ENCODE assay signal across 17 mouse cellular contexts in the genomic region with DNA sequence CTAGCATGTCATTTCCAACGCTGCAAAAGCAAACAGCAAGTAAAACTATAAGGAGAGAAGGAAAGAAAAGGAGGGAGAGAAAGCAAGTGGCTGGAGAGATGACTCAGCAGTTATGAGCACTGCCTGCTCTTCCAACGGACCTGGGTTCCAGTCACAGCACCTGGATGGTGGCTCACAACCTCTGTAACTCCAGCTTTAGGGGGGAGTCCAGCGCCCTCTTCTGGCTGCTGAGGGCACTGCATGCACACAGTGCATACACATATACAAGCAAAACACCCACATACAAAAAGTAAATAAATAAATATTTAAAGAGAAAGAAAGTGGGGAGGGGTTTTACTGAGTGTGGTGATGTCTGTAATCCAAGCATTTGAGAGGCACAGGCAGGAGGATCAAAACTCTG. TPM values are rescaled to one million over a fixed set of nuclear protein-coding genes. Genes with fewer than 3 reads are reported as not detected.
DNase-seq lines count a peak whose midpoint lies in the region; ATAC-seq and TF ChIP-seq lines count a peak whose summit lies in the region.
"Had no signal": no experiment of that assay in that cellular context is flagged by ENCODE, and none has a peak within 500 bp of the region (broad histone marks: within the 10 kb centered on the region; RNA-seq: fewer than 3 reads in every experiment).

No protein-coding gene starts in this region.

- 69% methylated on average over 3 of the region's 3 CpGs for WGBS in heart, adult 2 months
- WGBS in heart, embryonic 11.5 days (ENCODE audit: insufficient replicate concordance): 72% methylated on average over 3 of the region's 3 CpGs
- WGBS in liver, postnatal 0 days (ENCODE audit: insufficient replicate concordance): 81% methylated on average over 3 of the region's 3 CpGs
- 64% methylated on average over 3 of the region's 3 CpGs for WGBS in liver, embryonic 11.5 days

- TF ChIP-seq EP300 in heart, adult 2 months (IDR thresholded peaks at IDR 0.05; ENCODE audit: insufficient read depth, low read depth, low read length): no peak
- TF ChIP-seq EP300 in liver, postnatal 0 days (IDR thresholded peaks at IDR 0.05; ENCODE audit: low read depth): no peak

- H3K9ac ChIP-seq in heart, adult 2 months (ENCODE audit: low read depth, low read length): no peak overlapping the region
- H3K9ac ChIP-seq in heart, embryonic 11.5 days (ENCODE audit: low read depth, low read length): no peak overlapping the region
- H3K9ac ChIP-seq in liver, postnatal 0 days (replicated peaks): no peak overlapping the region
- H3K9ac ChIP-seq in liver, embryonic 11.5 days (ENCODE audit: low read depth, low read length): no peak overlapping the region
- H3K9ac ChIP-seq: embryonic facial prominence, embryonic 15.5 days; forebrain, embryonic 13.5 days; hindbrain, embryonic 13.5 days; limb, embryonic 15.5 days had no signal

- no peaks in the 10 kb centered on the region for H3K36me3 ChIP-seq in heart, adult 2 months (ENCODE audit: control insufficient read depth, insufficient read depth, low read length)
- peaks cover 11% of the 10 kb centered on the region for H3K36me3 ChIP-seq in heart, embryonic 11.5 days (ENCODE audit: control insufficient read depth, insufficient read depth, low read length)
- peaks cover 8% of the 10 kb centered on the region; the same call in 1 of the 2 replicates for H3K36me3 ChIP-seq in liver, postnatal 0 days (replicated peaks; ENCODE audit: insufficient read depth, low read length)
- H3K36me3 ChIP-seq in liver, embryonic 11.5 days (ENCODE audit: control insufficient read depth, insufficient read depth, low read length): peaks cover 9% of the 10 kb centered on the region

- no peak overlapping the region for H3K27ac ChIP-seq in heart, adult 2 months
- no peak overlapping the region for H3K27ac ChIP-seq in heart, embryonic 11.5 days (ENCODE audit: low read depth, low read length)
- no peak overlapping the region for H3K27ac ChIP-seq in liver, postnatal 0 days (ENCODE audit: low read depth)
- no peak overlapping the region for H3K27ac ChIP-seq in liver, embryonic 11.5 days (ENCODE audit: low read depth, low read length)
- H3K27ac ChIP-seq: embryonic facial prominence, embryonic 15.5 days; forebrain, embryonic 13.5 days; hindbrain, embryonic 13.5 days; limb, embryonic 15.5 days; midbrain, embryonic 10.5 days had no signal

- H3K4me3 ChIP-seq in heart, adult 2 months: no peak overlapping the region
- H3K4me3 ChIP-seq in heart, embryonic 11.5 days (ENCODE audit: low read depth, low read length): no peak overlapping the region
- H3K4me3 ChIP-seq in liver, postnatal 0 days (ENCODE audit: low read depth, low read length): no peak overlapping the region
- no peak overlapping the region for H3K4me3 ChIP-seq in liver, embryonic 11.5 days (ENCODE audit: low read depth, low read length)
- H3K4me3 ChIP-seq: embryonic facial prominence, embryonic 15.5 days; forebrain, embryonic 13.5 days; hindbrain, embryonic 13.5 days; limb, embryonic 15.5 days; midbrain, embryonic 10.5 days had no signal

- H3K4me1 ChIP-seq in heart, adult 2 months (ENCODE audit: control insufficient read depth, insufficient read depth, low read length): no peaks in the 10 kb centered on the region
- H3K4me1 ChIP-seq in heart, embryonic 11.5 days (ENCODE audit: control insufficient read depth, insufficient read depth, low read length): no peaks in the 10 kb centered on the region
- H3K4me1 ChIP-seq in liver, postnatal 0 days (ENCODE audit: insufficient read depth): peaks cover 3% of the 10 kb centered on the region; the same call in 1 of the 2 replicates
- no peaks in the 10 kb centered on the region for H3K4me1 ChIP-seq in liver, embryonic 11.5 days (replicated peaks; ENCODE audit: control insufficient read depth, insufficient read depth, low read length)
- H3K4me1 ChIP-seq: embryonic facial prominence, embryonic 15.5 days; forebrain, embryonic 13.5 days; hindbrain, embryonic 13.5 days; limb, embryonic 15.5 days; midbrain, embryonic 10.5 days had no signal

- no peaks in the 10 kb centered on the region for H3K79me2 ChIP-seq in heart, adult 2 months (replicated peaks; ENCODE audit: control insufficient read depth, insufficient read depth, low read length)

- ATAC-seq in heart, embryonic 11.5 days (replicated peaks; ENCODE audit: insufficient number of reproducible peaks, low FRiP score, low TSS enrichment): no peak
- no peak for ATAC-seq in liver, postnatal 0 days
- no peak for ATAC-seq in liver, embryonic 11.5 days (replicated peaks; ENCODE audit: low FRiP score)
- ATAC-seq: forebrain, embryonic 13.5 days; Patski had no signal

- intact Hi-C loops in heart, adult 2 months (cut with DNase I): no loop called here

- no peak for DNase-seq in heart, adult 2 months
- no peak for DNase-seq in liver, postnatal 0 days
- DNase-seq in liver, embryonic 11.5 days (ENCODE audit: low spot score): no peak
- DNase-seq in CD4-positive helper T cell, adult 2 months (ENCODE audit: low read depth, low spot score): peak; percentile 27
- DNase-seq in R1 (ENCODE audit: low read depth, low spot score): peak; percentile 50
- DNase-seq in cerebellum, postnatal 25 days: no peak
- DNase-seq in spleen, adult 12 weeks (ENCODE audit: low spot score): no peak
- DNase-seq: cerebellum, adult 9-10 months; heart, adult 11 months; kidney, adult 8-10 months had no signal

- peaks cover 4% of the 10 kb centered on the region; the same call in 1 of the 2 replicates for H3K9me3 ChIP-seq in heart, embryonic 11.5 days (replicated peaks; ENCODE audit: control insufficient read depth, low read length)
- no peaks in the 10 kb centered on the region for H3K9me3 ChIP-seq in liver, postnatal 0 days (ENCODE audit: low read length)
- H3K9me3 ChIP-seq in liver, embryonic 11.5 days (ENCODE audit: control insufficient read depth, low read length): peaks cover 5% of the 10 kb centered on the region
- H3K9me3 ChIP-seq: hindbrain, embryonic 13.5 days had no signal

- no peak overlapping the region for H3K4me2 ChIP-seq in heart, embryonic 11.5 days
- no peak overlapping the region for H3K4me2 ChIP-seq in liver, postnatal 0 days (ENCODE audit: low read depth, low read length)
- no peak overlapping the region for H3K4me2 ChIP-seq in liver, embryonic 11.5 days
- H3K4me2 ChIP-seq: embryonic facial prominence, embryonic 15.5 days; forebrain, embryonic 13.5 days; hindbrain, embryonic 13.5 days; limb, embryonic 15.5 days had no signal

- H3K27me3 ChIP-seq in heart, adult 2 months (ENCODE audit: control insufficient read depth, insufficient read depth, low read length): no peaks in the 10 kb centered on the region
- no peaks in the 10 kb centered on the region for H3K27me3 ChIP-seq in heart, embryonic 11.5 days (ENCODE audit: control insufficient read depth, insufficient read depth, low read length)
- H3K27me3 ChIP-seq in liver, postnatal 0 days (ENCODE audit: insufficient read depth, low read length): no peaks in the 10 kb centered on the region
- no peaks in the 10 kb centered on the region for H3K27me3 ChIP-seq in liver, embryonic 11.5 days (replicated peaks; ENCODE audit: control insufficient read depth, insufficient read depth, low read length)
- H3K27me3 ChIP-seq: embryonic facial prominence, embryonic 15.5 days; forebrain, embryonic 13.5 days; hindbrain, embryonic 13.5 days; limb, embryonic 15.5 days; Patski had no signal

- TF ChIP-seq POLR2A in heart, adult 2 months (IDR thresholded peaks at IDR 0.05; ENCODE audit: insufficient read depth, low read depth, low read length): no peak

- peak; percentile 36 for TF ChIP-seq CTCF in heart, adult 2 months (IDR thresholded peaks at IDR 0.05)
- peak; percentile 45 for TF ChIP-seq CTCF in liver, postnatal 0 days (IDR thresholded peaks at IDR 0.05; ENCODE audit: low read depth)

RNA-seq across cellular contexts. Expression of gene Tmppe, which starts 20.1 kb away (rescaled TPM):
- 1 to 10 TPM; 3.7 to 3.9 TPM for total RNA-seq in heart, adult 2 months (2021)
- 2.7 and 4.9 TPM in 2 replicates for polyA plus RNA-seq in heart, adult 2 months (2012; rRNA removed)
- 4.3 and 6.3 TPM in 2 replicates for polyA plus RNA-seq in heart, embryonic 11.5 days (2014; fragmentation: Nextera tagmentation; extraction: Ambion mirVana)
- polyA plus RNA-seq in liver, postnatal 0 days (2015; fragmentation: Nextera tagmentation; extraction: Ambion mirVana): 1.4 and 2.2 TPM in 2 replicates
- polyA plus RNA-seq in liver, embryonic 11.5 days (2014; fragmentation: Nextera tagmentation; extraction: Ambion mirVana): 5.3 and 5.7 TPM in 2 replicates

RNA-seq across cellular contexts. Expression of gene Glb1, which starts 20.2 kb away (rescaled TPM):
- total RNA-seq in heart, adult 2 months (2021): 10 to 100 TPM; 12.2 to 14.8 TPM
- polyA plus RNA-seq in heart, adult 2 months (2012; rRNA removed): 20.8 and 27.1 TPM in 2 replicates
- polyA plus RNA-seq in heart, embryonic 11.5 days (2014; fragmentation: Nextera tagmentation; extraction: Ambion mirVana): 39.6 and 46.2 TPM in 2 replicates
- polyA plus RNA-seq in liver, postnatal 0 days (2015; fragmentation: Nextera tagmentation; extraction: Ambion mirVana): 10.3 and 10.7 TPM in 2 replicates
- polyA plus RNA-seq in liver, embryonic 11.5 days (2014; fragmentation: Nextera tagmentation; extraction: Ambion mirVana): 26.4 and 28.8 TPM in 2 replicates

RNA-seq across cellular contexts. Expression of gene Crtap, which starts 30.6 kb away (rescaled TPM):
- 10 to 100 TPM; 28.5 to 31.2 TPM for total RNA-seq in heart, adult 2 months (2021)
- 67.7 and 97.4 TPM in 2 replicates for polyA plus RNA-seq in heart, adult 2 months (2012; rRNA removed)
- polyA plus RNA-seq in heart, embryonic 11.5 days (2014; fragmentation: Nextera tagmentation; extraction: Ambion mirVana): 129 and 138 TPM in 2 replicates
- 19.9 and 20.1 TPM in 2 replicates for polyA plus RNA-seq in liver, postnatal 0 days (2015; fragmentation: Nextera tagmentation; extraction: Ambion mirVana)
- polyA plus RNA-seq in liver, embryonic 11.5 days (2014; fragmentation: Nextera tagmentation; extraction: Ambion mirVana): 45.7 and 46.8 TPM in 2 replicates

Comparison
In these comparisons a context has a peak if more than half of its experiments do, and no peak if none do; other contexts are left out.
1. DNase-seq: peak in CD4-positive helper T cell, adult 2 months (single experiment) and R1 (single experiment); none in heart, adult 2 months (0 of 2), liver, postnatal 0 days (single experiment), liver, embryonic 11.5 days (single experiment), cerebellum, postnatal 25 days (0 of 2) and spleen, adult 12 weeks (single experiment).